Mouse (Mus musculus): ENCODE data around the gene Rbpjl. TPM values are rescaled to one million over a fixed set of nuclear protein-coding genes. Genes with fewer than 3 reads are reported as not detected.

Gene Rbpjl
- total RNA-seq, 4 experiments from 2014 or later, result 0.17 to 0.77 (median 0.31) TPM

GRCm38 (mm10) chr2:164443460-164444000 is 40.6 kb downstream of the Rbpjl start, which contains the start of gene Sdc4:
Gene Sdc4 (minus strand): TSS chr2:164443887.
- DNase-seq (ENCODE audit: low spot score in 2 of 2), result no peak

- no peak for DNase-seq (ENCODE audit: low spot score in 2 of 2)
Measured at GRCm38 (mm10) chr2:164444701-164445100, 41.8 kb downstream of the Rbpjl start.

- no peak for DNase-seq (ENCODE audit: low spot score in 2 of 2)
Measured at GRCm38 (mm10) chr2:164445399-164446085, 42.6 kb downstream of the Rbpjl start.

- DNase-seq (ENCODE audit: low spot score in 2 of 2), result no peak
Measured at GRCm38 (mm10) chr2:164446086-164446469, 43.1 kb downstream of the Rbpjl start.

- no peak for DNase-seq (ENCODE audit: low spot score in 2 of 2)
Measured at GRCm38 (mm10) chr2:164448140-164448539, 45.2 kb downstream of the Rbpjl start.

GRCm38 (mm10) chr2:164448921-164449320 is 46.0 kb downstream of the Rbpjl start:
- DNase-seq (ENCODE audit: low spot score in 2 of 2), result no peak

GRCm38 (mm10) chr2:164449341-164450042 is 46.6 kb downstream of the Rbpjl start:
- no peak for DNase-seq (ENCODE audit: low spot score in 2 of 2)

GRCm38 (mm10) chr2:164452000-164452676 is 49.2 kb downstream of the Rbpjl start:
- no peak for DNase-seq (ENCODE audit: low spot score in 2 of 2)

GRCm38 (mm10) chr2:164453047-164453757 is 50.3 kb downstream of the Rbpjl start:
- DNase-seq (ENCODE audit: low spot score in 2 of 2), result no peak

- no peak for DNase-seq (ENCODE audit: low spot score in 2 of 2)
Measured at GRCm38 (mm10) chr2:164453887-164454500, 51.1 kb downstream of the Rbpjl start.

GRCm38 (mm10) chr2:164454846-164455245 is 51.9 kb downstream of the Rbpjl start:
- DNase-seq (ENCODE audit: low spot score in 2 of 2), result peak; percentile 61 to 86

GRCm38 (mm10) chr2:164455421-164456190 is 52.7 kb downstream of the Rbpjl start:
- no peak for DNase-seq (ENCODE audit: low spot score in 2 of 2)

GRCm38 (mm10) chr2:164456413-164456812 is 53.5 kb downstream of the Rbpjl start:
- no peak for DNase-seq (ENCODE audit: low spot score in 2 of 2)

- peak; percentile 40 to 59 for DNase-seq (ENCODE audit: low spot score in 2 of 2)
Measured at GRCm38 (mm10) chr2:164456864-164457300, 53.9 kb downstream of the Rbpjl start, which contains the start of gene Sys1. Gene Sys1 (plus strand): TSS chr2:164456964.

- no peak for DNase-seq (ENCODE audit: low spot score in 2 of 2)
Measured at GRCm38 (mm10) chr2:164457942-164458341, 55.0 kb downstream of the Rbpjl start.

- DNase-seq (ENCODE audit: low spot score in 2 of 2), result no peak
Measured at GRCm38 (mm10) chr2:164458535-164458934, 55.6 kb downstream of the Rbpjl start.

GRCm38 (mm10) chr2:164460745-164461551 is 58.0 kb downstream of the Rbpjl start, which contains the start of gene Gm20458:
Gene Gm20458 (plus strand): TSS chr2:164460967.
- DNase-seq (ENCODE audit: low spot score in 2 of 2), result peak; percentile 90 to 97
